Mouse (Mus musculus): ENCODE results near the gene Lrrc37a.
A peak's percentile ranks its signal among the peaks of the same experiment; 100 is the strongest.
"Not testable (repeated sequence)": the region's sequence is repeated elsewhere in the genome, so short reads cannot be mapped to it uniquely, and the experiment has no call there.

The Lrrc37a gene

GRCm38 (mm10) chr11:103504497-103504896 lies at the start of gene Lrrc37a:
TSS of gene Lrrc37a (minus strand) at chr11:103504597.
- no peak for DNase-seq (ENCODE audit: low spot score in 2 of 2)

GRCm38 (mm10) chr11:103534973-103535372 lies 30.6 kb upstream of the Lrrc37a start:
- DNase-seq (ENCODE audit: low spot score in 2 of 2) = not testable (repeated sequence)

DNA sequence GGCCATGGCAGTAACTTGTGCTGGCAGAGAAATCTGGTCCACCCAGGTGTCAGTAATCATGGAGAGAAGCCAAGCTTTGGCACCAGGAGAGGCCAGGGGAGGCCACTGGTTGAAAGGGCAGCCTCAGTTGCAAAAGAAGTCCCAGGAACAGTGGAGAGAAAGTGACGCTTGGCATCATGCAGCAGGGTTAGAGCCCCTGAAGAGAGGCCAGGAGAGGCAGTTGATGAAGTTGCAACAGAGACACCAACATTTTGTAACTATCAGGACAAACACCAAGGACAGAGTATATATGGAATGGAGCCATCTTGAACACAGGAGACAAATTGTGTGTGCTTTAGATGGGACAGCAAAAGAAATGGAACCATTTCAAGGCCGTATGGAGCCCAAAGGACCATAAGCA lies 7.7 kb upstream of the Lrrc37a start:
- no peak for DNase-seq (ENCODE audit: low spot score in 2 of 2)

- no peak for DNase-seq (ENCODE audit: low spot score in 2 of 2)
Observed at GRCm38 (mm10) chr11:103464443-103464842, 40.0 kb downstream of the Lrrc37a start.

DNA sequence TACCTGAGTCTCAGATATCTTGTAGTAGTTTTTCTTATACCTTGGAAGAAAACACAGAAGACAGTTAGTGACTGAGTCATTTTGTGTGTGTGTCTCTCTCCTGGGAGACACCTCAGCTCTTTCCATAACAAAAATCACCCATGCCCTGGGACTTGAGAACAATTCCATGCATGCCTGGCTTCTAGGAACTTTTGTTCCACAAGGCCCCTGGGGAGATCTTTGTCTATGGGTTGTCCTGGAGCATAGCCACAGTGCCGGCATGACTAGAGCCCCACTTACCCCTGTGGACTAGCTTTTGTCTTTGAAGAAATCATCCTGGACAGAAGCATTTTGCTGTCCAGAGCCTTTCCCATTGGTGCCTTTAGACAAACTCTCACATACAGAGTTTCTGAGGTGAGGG lies 53.3 kb downstream of the Lrrc37a start:
- not testable (repeated sequence) for DNase-seq (ENCODE audit: low spot score in 2 of 2)

DNA sequence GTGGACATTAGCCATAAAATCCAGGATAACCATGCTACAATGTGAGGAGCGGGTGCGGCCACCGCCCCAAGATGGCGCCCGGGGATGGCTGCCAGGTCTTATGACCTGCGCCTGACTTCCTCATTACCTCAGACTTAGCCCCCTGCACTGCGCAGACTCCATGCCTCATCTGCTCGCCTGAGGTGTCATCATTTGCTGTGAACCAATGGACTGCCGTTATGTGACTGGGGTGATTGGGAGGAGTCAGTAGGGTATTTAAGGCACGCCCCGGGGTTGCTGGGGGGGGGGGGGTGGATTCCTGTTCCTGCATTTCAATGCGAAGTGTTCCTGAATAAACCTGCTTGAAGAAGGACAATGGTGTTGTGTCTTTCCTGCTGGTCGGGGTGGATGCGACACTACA lies 54.7 kb downstream of the Lrrc37a start:
- not testable (repeated sequence) for DNase-seq (ENCODE audit: low spot score in 2 of 2)

DNA sequence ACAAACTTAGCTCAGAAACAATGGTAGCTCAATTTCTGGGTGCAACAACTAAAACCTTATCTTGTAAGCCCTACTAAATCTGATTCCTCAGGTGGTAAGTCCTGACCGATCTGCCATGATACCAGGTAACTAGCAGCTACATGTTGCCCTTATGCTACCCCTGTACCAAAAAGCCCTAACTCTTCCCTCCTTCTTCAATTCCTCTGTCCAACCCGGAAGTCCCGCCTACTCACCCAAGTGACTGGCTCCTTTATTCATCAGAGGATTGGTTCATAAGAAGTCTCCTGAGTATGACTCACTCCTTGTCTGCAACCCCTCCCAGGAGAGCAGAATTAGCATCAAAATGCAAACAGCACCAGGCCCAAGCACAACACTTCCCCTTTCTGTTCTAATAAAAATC lies 60.7 kb downstream of the Lrrc37a start:
- DNase-seq (ENCODE audit: low spot score in 2 of 2) = no peak

GRCm38 (mm10) chr11:103436282-103436681 lies 68.1 kb downstream of the Lrrc37a start:
- DNase-seq (ENCODE audit: low spot score in 2 of 2) = no peak

GRCm38 (mm10) chr11:103425031-103425430 lies 79.4 kb downstream of the Lrrc37a start:
- DNase-seq (ENCODE audit: low spot score in 2 of 2) = no peak

DNA sequence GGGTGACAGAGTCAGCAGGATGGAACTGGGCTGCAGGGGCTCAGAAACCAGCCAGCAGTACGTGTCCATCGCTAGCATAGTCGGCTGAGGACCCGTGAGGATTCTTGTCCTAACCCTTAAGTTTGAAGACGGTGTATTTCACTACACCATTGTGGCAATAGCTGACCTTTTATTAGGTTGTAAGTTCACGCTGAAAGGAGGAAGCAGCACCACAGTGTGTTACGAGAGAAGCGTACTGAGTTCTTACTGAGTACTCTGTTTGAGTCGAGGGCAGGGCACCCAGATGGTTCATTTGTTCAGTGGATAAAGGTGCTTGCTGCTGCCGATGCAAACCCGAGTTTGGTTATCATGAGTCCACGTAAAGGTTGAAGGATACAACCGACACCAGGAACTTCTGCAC lies 84.7 kb downstream of the Lrrc37a start:
- no peak for DNase-seq (ENCODE audit: low spot score in 2 of 2)

DNA sequence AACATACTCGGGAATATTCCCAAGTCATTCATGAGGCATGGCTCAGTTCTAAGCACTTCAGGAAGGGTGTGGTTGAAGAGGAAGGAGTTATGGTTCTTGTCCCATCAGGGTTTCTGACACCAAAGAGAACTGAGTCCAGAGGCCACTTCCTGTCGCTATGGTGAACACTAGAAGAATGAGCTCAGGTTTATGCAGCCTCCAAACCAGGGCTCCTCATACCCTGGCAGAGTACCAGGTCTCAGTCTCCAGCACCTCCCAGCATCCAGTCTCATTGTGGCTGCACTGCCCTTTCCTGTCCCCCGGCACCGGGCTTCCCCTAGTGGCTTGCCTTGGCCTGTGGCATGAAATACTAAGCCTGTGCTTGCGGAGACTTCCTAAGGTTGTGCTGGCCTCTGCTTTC lies 85.2 kb downstream of the Lrrc37a start:
- no peak for DNase-seq (ENCODE audit: low spot score in 2 of 2)

GRCm38 (mm10) chr11:103413516-103413915 lies 90.9 kb downstream of the Lrrc37a start:
- no peak for DNase-seq (ENCODE audit: low spot score in 2 of 2)

- DNase-seq (ENCODE audit: low spot score in 2 of 2) = no peak
Observed at GRCm38 (mm10) chr11:103412950-103413423, 91.4 kb downstream of the Lrrc37a start.

DNA sequence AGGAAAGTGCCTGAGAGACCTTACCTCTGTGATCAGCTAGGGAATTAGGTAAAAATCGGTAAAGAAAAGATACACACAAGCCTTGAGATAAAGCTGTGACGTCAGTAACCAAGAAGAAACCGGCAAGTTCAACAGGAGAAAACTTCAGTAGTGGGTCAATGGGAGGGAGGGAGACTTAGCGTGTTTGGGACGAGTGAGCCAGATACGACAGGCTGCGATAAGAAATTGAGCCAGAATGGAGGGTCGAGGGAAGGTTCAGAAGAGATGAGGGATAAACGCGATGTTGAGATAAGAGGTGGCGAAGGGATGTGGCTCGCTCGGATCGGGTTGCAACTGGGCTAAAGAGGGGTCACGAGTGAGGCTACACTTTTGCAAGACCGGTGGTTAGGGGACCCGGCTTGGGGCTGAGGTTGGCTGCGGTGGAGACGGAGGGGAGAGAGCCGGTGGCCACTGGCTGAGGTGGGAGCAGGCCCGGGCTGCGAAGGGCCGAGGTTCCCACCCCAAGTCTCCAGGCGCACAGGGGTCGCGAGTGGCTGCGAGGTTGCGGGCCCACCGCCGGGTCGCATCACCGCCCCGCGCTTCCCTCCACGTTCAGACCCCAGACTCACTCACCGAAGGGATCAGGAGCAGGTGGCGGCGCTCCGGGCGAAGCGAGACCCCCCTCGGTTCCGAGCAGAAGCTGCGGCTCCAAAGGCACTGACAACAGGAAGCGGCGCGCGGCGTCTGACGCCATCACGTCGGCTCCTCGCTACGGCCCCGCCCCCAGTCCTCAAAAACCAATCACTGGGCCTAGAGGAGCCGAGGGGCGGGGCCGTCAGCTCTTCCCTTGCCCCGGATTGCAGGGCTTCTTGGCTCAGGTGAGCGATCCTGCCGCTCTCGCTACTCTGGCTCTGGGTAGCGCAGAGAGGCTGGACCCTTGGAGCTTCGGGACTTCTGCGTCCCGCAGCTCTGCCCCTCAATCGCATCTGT lies 92.1 kb downstream of the Lrrc37a start, which contains the start of gene Plekhm1:
Plekhm1 (minus strand) TSS at position 707 of the 969 bp plus-strand sequence.
- DNase-seq (ENCODE audit: low spot score in 2 of 2) = peak; percentile 87 to 94

- DNase-seq (ENCODE audit: low spot score in 2 of 2) = no peak
Observed at GRCm38 (mm10) chr11:103411301-103411700, 93.1 kb downstream of the Lrrc37a start.

DNA sequence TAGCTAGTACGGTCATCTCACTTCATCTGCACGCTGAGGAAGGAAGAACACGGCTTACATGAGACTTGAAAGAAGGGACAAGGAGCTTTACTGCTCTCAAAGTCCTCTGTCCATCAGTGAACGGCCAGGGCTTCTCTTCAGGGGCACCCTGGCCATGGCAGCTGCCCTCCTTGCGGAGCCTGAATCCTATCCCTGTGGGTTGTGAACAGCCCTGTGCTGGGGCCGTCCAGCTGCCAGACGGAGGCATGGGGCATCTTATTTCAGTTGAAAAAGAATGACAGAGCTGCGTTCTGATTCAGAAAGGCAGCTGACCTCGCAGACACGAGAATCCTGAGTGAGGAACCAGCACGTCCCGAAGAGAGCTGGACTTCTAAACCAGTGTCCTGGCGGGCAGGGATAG lies 95.5 kb downstream of the Lrrc37a start:
- DNase-seq (ENCODE audit: low spot score in 2 of 2) = no peak

DNA sequence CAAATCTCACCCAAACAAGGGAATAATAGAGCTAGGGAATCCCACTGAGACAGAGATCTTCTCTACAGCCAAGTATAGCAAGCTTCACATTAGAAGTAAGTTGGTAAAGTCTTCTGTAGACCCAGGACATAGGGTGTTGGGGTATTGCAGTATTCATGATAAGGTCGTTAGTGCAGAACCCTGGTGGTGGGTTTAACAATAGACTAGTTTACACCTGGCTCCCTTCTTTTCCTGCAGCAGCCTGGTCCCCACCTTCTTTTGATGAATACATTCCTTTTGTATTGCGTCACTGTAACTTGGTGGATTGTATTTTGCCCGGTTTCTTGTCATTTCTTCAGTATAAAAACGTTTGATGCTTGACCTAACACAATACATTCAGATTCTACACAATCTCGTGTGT lies 97.3 kb downstream of the Lrrc37a start:
- DNase-seq (ENCODE audit: low spot score in 2 of 2) = not testable (repeated sequence)

DNA sequence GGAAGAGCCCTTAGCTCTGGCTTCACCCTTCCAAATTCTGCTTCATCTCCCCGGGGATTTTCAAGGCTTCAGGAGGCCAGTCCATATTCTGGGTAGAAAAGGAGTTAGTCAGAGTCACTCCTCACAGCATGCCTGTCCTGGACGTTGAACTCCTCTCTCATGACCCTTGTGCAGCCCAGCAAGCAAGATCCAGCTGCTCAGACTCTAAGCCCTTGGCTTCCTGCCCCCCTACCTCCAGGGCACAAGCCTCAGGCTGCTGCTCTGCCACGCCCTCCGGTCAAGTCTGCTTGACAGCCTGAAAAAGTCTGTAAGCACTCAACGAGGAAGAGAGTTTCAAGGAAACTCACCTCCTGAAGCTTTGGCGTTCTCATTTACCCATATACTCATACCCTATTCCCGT lies 97.8 kb downstream of the Lrrc37a start:
- DNase-seq (ENCODE audit: low spot score in 2 of 2) = no peak

DNA sequence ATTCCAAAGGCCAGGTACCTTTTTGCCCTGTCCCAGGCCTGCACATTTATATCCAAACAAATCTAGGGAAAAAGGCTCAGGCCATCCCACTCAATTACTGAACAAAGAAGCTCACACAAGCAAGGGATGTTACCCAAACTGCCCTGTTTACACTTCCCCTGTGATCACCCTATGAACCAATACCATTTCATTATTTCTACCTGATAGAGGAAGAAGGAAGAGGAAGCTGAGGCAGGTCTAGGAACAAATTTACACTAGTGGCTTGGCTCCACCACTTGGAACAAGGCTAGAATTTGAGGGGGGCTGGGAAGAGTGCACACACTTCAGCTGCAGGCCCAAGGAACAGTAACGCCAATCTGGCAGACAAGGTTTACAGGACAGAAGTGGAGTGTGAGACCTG lies 98.6 kb downstream of the Lrrc37a start:
- no peak for DNase-seq (ENCODE audit: low spot score in 2 of 2)

- DNase-seq (ENCODE audit: low spot score in 2 of 2) = no peak
Observed at GRCm38 (mm10) chr11:103404618-103405017, 99.8 kb downstream of the Lrrc37a start.

GRCm38 (mm10) chr11:103403776-103404175 lies 100.6 kb downstream of the Lrrc37a start:
- no peak for DNase-seq (ENCODE audit: low spot score in 2 of 2)

DNA sequence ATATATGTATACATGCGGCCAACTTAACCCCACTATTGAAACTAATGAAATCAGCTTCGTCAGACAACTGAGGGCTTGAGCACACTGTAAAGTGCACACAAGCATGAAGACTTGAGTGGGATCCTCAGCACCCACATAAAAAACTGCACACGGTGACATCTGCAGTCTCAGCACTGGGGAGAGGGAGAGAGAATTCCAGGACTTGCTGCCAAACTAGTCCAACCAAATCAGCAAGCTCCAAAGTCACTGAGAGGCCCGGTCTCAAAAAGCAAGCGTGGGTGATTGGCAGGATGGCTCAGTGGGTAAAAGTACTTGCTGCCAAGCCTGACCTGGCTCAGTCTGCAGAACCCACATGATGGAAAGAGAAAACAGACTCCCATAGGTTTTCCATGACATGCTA lies 101.7 kb downstream of the Lrrc37a start:
- no peak for DNase-seq (ENCODE audit: low spot score in 2 of 2)

DNA sequence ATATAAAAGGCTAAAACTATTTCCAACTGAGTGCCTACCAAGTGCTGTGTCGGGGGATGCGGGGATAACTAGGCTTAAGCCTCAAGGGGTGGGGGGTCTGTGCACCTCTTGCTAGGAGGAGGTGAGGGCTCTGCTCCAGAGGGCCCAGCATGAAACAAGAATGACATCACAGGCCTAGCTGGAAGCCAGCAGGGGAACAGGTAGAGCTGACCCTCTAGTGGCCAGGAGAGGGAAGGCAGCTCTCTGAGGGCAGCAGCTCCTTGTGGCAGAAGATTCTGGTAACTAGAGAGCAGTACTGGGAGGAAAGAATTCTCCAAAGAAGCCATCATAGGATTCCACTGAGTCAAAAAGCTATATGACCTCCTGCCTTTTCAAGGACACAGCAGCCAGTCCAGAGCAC lies 102.2 kb downstream of the Lrrc37a start:
- DNase-seq (ENCODE audit: low spot score in 2 of 2) = no peak

Measured in cerebellum, postnatal 4 days (tissue).